Mouse (Mus musculus): Measurements from ENCODE around the gene Vps13a.

- TF ChIP-seq GATA1 (IDR thresholded peaks at IDR 0.05; ENCODE audit: borderline replicate concordance, low read length) (no peak), FLI1 (IDR thresholded peaks at IDR 0.05; ENCODE audit: low read length) (no peak)
Observed at GRCm38 (mm10) chr19:16779786-16780185, 947 bp downstream of the Vps13a start.
